Mouse (Mus musculus) urinary bladder, adult 18-20 months (tissue): ENCODE measurements around the gene Styk1.

Experiments used
- DNase-seq, 2 experiments: peaks; one replicate each; pipeline ENCODE4 v3.0.0; 2022; ENCODE audit warnings: low spot score in 2 of 2, mixed read lengths in 2 of 2

The Styk1 gene

DNA sequence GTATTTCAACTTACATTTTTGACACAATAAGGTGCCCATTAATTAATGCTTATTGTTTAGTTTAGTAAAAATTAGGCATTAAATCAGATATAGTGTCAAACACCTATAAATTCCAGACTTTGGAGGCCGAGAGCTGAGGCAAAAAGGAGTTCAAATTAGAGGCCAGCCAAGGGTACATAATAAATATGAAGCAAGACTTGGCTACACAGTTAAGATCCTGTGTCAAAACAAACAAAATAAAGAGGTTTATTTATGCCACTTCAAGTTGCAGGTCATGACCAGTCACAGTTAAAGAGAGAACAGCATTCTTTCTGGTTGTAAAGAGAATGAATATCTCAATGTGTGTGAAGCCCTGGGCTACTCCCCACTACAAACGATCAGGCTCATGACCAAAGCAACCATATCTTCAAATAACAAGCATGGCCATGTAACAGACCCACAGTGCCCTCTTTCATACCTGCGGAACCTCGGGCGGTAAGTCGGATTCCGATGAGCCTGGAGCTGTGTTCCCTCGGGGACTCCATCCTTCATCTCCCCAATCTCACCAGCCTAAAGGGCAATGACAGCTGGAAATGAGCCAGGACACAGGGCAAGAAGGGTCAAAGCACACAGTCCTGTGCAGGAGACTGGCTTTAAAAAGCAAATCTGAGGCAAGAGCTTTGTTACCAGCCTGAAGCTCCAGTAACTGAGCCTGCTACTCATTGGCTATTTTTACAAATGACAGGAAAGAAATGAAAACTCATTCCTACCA lies 16.6 kb upstream of the Styk1 start:
- DNase-seq = no peak

DNA sequence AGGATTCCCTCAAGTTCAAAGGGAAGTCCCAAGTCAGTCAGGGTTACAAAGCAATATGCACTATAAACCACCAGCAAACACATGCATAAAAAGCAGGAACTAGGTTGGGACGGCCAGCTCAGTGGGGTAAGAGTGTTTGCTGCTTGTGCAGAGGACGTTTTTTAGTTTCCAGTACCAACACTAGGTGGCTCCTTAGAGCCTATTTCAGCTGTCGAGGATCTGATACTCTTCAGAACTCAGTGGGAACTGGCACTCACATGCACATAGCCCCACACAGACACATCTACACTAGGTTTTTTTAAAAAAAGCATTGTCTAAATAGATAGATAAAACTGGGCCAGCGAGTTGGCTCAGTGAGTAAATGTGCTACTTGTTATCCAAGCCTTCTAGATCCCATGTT lies 13.7 kb upstream of the Styk1 start:
- DNase-seq = no peak

DNA sequence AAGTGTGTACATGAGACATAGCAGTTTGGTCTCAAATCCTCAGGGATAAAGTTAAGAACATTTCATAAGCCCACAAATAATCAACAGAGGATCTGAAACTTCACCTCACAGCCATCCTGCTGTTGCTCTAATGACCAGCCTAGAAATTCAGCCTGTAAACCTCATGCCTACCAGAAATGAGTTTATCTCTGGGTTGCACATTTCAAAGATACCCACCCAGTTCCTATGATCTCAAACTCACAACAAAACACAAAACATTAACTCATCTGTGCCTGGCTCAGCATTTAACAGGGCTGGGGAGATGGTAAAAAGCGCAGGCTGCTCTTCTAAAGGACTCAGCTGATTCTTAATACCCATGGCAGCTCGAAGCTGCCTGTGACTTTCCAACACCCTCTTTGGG lies 11.0 kb upstream of the Styk1 start:
- DNase-seq = no peak

DNA sequence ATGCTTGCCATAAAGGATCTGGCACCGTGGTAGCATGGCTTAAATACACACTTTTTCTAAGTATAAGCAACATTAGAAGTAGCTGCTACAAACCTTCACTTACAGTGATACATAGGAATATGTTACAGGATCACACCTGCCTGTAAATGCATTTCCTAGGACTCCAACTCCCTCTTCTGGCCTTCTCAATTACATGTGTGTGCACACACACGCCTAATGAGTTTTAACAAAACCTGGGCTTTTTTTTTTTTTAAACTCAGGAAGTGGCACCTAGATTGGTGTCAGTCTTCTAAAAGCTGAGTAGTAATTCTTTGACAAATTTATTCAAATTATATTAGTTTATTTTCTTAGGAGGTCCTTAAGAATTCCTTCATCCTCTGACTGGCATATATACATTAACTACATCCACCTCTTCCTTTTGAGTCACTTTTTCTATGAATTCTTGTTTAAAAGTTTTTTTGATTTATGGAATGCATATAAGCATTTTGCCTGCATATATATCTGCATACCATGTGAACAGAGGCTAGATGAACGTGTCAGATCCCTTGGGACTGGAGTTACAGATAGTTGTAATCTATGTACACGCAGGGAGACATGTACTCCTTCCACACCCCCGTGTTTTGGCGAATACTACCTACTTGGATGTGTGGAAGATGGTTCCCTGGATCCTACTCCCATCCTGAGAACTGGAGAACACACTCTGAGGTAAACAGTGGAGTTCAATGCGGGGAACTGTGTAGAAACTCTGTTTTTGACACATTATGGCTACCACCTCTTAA lies 9.8 kb upstream of the Styk1 start:
- no peak for DNase-seq

DNA sequence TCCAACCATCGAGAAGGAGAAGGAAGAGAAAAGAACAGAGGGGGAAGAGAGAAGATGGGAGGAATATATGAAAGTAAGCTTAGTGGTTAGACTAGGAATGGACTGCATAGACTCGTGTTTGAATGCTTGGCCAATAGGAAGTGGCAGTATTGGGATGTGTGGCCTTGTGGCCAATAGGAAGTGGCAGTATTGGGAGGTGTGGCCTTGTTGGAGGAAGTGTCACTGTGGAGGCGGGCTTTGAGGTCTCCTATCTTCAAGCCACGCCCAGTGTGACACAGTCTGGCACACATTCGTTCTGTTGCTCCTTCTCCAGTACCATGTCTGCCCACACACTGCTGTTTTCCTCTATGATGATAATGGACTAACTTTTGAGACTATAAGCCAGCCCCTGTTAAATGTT lies 7.3 kb upstream of the Styk1 start:
- DNase-seq = no peak

DNA sequence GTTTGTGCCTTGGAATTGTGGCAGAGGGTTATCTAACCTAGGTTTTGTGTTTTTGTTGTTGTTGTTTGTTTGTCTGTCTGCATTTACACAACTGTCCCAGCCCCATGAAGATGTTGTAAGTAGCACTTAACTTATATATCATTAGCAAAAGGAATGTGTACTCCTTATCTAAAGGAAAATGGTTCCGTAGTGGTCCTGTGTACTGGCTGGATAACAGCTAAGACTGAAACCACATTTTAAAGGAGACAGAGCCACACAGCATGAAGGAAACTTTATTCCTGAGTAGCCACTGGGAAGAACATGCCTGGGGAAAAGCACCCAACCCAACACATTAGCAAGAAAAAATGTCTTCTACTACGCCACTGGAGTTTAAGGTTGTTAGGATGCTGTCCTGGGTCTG lies 6.1 kb upstream of the Styk1 start:
- no peak for DNase-seq

DNA sequence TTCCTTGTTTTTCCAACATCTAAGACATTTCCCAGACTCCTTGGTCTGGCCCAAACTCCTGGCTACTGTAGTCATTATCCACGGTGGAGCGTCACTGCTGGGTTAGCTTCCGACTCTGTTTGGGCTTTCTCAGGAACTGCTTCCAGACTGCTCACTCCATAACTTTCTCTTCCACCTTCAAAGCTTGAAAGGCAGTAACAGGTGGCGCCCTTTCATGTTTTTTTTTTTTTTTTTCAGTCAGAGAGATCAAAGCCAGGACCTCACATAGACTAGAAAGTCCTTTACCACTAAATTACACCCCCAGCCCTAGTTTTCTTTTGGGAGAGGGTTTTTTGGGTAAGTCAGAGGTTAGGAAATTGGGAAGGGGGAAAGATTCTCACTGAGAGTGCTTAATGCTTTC lies 1.5 kb upstream of the Styk1 start:
- no peak for DNase-seq

DNA sequence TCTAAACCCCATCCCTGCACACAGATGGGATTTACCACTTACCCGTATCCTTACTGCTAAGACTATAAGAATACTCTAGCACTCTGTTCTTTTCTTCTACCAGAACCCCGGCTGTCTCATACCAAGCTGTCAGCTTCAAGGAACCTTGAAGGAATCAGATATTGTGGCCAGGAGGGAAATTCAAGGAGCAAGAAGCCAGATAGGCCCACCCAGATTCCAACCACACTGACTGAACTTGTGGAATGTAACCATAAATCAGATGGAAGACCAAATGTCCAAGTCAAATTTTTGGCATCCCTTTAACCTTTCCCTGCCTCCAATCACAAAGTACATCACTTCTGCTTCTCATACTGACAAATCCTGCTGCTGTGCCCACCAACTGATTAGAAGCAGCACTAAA lies 6.4 kb downstream of the Styk1 start:
- DNase-seq = no peak

DNA sequence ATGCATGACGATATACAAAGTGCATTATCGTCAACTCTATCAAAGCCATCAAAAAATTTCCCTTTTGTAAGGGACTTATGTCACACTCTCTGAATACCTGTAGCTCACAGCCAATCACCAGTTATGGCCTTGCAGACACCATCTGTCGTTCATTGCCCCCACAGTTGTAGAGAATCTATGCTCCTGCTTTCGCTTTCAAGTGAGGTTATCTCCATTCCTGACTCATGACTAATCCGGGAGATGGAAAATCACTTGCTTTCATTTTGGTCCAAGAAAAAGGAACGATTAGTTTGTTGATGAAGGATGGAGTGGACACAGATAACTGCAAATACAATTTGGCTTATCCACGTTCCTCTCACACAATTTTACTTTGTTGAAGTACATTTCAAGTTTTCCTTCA lies 9.1 kb downstream of the Styk1 start:
- DNase-seq = no peak

DNA sequence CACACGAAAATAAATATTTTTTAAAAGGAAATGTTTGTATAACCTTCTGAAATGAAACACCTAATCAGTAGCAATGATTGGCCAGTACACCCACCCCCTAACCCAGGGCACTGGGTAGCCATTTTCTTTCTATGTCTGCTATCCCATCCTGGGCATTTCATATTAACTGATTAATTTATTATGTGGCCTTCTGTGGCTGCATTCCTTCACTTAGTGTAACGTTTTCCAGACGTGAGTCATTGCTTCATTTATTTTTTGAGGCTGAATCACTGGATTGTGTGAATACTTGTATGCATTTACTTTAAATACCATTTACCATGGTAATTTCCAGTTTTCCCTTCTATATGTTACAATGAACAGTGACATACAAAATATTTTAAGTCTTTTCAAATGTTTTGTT lies 13.3 kb downstream of the Styk1 start:
- DNase-seq = no peak

DNA sequence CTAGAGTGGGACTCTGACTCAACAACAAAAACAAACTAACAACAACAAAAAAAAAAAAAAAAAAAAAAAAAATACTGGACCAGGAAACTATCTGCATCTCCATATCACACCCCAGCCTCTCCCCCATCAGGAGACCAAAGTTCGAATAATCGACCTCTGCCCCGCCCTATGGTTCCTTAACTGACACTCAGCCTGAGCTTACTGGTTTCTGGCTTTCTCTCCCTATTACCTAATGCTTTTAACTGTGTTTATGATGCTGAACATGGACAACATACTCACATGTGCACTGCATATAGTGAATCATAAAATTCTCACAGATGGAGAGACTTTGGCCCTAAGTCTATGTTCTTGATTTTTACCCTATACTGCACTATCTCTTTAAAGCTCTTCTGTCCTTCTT lies 14.1 kb downstream of the Styk1 start:
- no peak for DNase-seq

DNA sequence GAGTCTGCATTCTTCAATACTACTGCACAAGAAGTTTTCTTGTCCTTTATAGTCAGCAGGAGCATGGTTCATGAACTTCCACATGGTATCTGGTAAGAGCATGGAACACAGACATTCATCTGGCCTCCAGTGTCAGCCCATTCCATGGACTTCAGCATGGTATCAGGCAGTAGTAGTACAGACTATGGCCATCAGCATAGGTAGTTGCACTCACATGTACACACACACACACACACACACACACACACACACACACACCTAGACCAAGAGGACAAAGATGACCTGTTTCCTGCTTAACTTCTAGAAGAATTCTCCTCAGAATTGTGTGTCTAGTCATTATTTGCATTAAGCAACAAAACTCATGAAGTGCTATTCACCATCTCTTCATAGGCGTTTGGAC lies 14.6 kb downstream of the Styk1 start:
- no peak for DNase-seq

DNA sequence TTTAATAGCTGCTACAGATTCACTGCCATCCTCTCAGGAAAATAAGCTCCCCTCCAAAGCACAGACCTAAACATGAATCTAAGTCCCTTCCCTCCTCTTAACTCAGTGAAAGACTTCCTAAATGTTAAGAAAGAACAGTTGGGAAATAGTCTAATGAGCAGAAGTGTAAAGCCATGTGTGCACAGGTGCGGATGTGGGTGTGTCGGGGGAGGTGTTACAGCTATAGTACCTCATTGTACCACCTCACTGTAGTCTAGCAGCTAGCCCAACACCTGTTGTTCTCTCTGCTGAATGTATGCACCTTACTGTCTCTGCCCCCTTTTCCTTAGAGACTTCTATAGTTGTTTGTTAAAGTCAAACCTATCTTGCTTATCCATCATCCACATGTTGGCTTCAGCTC lies 26.3 kb downstream of the Styk1 start:
- DNase-seq = no peak

DNA sequence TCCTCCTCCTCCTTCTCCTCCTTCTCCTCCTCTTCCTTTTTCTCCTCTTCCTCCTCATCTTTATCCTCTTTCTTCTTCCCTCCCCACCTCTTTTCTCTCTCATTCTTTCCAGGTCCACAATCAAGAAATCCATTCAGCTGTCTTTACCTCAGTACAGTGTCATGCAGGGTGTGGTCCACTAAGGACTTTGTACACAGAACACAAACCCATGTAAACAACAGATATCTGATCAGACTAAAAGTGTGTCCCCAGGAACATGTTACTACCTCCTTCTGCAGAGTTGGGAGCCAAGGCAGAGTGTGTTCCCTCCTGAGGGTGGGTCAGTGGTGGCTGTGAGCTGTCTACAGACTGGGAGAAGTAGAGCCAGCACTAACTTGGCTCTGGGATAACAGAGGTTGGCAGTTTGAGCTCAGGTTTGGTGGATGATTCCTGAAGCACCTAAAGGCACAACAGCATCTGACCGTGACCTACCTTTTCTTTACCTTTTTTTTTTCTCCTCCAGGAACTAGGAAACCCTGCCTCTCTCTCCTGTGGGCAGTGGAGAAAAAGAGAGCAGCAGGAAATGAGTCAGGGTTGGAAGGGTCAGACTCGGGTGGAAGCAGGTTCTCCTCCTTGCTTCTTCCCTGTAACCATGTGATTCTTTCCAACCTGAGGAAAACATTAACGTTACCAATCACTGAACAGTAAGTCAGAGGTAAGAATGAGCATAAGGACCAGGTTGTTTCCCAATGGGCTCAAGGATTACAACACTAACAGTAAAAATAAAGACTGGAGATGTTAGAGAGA lies 31.4 kb downstream of the Styk1 start:
- DNase-seq = peak; percentile 18 to 26

DNA sequence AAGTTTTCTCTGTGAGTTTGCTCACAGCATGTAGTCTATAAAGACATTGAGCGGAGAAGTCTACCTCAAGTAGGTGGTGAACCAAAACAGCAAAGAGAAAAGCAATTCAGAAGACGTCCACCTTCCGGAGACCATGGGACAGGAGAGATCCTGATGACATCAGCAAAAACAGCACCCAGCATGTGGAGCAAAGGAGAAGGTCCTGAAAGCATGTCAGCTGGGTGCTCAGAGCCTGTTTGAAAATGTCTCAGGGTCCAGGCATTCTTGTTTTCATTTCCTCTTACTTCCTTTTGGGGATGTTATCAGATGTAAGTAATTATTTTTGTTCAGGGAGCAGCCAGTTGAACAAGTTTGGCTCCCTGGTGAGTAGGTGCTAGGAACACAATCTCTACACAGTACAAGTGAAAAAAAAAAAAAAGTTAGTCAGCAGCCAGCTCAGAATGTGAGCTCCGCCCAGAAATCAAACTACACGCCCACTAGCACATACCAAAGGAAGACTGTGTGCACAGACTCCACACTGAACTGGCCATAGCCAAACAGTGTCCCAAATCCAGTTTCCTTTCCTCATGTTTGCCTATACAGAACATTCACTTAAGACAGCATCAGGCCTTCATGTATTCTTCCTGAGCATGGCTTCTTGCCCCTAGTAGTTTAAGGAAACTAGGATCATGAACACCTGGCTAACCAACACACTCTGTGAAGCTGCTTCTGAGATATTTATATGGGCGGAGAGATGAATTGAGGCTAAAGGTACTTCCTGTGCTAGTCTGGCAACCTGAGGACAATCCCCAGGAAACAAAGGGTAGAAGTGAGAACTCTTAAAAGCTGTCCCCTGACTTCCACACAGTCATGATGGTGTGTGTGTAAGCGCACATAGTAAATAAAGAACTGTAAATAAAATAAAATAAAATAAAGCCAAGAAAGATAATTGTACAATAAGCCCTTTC lies 37.0 kb downstream of the Styk1 start:
- peak in 1 of 2 experiments; percentile 43 for DNase-seq

DNA sequence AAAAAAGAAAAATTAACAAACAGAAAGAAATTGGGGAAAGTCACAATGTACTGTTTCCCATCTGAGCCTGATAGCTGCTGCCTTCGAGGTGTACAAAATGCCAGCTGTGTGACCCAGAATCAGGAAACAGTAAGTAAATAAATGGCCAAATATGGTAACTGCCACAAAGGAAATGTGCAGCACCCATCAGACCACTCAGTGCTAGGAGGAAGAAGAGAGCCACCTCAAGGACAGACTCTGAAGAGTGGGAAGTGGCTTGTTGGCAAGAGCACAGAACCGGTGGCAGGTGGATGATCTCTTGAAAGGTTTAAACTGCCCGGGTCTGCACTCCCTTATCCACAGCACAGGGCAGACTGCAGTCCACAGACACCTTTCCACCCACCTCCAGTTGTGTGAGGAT lies 45.4 kb downstream of the Styk1 start:
- DNase-seq = no peak

DNA sequence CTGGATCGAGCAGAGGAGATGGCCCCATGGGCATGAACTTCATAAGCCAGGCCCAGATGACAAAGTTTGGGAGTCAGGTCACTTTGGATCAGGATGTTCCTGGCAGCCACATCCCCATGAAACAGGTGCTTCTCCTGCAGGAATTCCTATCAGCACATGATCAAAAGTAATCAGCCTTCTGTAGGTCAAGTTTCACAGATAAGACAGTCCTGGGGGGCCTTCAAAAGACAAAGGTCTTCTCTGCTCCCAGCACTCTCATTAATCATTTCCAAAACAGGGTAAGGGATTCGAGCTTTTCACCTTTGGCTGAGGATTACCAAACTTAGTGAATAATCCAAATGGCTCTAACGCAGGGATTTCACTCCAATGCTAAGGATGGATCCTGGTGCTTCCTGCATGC lies 48.6 kb downstream of the Styk1 start:
- DNase-seq = no peak

DNA sequence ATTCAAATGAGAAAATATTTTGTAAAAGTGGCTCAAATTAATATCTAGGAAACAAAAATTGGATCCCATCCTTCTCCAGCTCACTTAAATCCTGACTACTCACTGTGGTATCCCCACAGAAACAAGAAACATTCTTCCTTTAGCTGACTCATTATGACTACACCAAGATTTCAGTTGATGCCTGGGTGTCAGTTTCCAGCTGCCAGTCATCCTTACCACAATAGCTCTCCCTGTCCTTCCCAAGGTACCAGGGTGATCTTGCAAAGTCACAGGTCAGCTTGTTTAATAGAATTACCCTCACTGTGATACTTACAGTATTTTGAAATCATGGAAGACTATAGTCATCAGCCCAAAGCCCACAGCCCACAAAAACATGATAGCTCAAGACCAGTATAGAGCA lies 54.9 kb downstream of the Styk1 start:
- DNase-seq = no peak

DNA sequence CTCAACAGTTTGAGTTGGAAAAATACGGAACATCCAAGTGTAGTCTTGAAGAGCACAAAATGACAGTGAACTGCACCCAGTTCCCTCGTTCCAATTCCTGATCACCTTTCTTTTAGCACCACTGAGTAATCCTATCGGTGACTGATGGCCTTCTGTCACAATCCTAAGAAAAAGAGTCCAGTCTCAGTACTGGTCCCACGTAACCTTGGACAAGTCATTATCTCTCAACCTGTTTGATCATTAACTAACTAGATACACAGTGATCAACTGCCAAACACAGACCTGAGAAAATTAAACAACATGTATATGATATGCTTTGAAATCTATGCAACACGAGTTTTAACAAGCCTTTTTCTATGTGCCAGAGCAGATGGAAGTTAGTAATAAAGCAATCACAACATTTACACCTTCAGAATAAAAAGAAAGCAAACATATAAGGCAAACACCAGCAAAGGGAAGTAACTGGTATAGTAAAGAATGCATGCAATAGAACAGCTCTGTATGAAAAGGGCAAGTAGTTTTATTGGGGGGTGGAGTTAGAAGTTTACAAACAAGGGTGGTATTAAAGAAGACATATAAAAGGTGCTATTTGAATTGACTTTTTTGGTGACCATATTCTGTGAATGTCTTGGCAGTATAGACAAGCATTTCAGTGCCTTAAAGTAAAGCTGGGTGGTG lies 58.8 kb downstream of the Styk1 start:
- DNase-seq = no peak

DNA sequence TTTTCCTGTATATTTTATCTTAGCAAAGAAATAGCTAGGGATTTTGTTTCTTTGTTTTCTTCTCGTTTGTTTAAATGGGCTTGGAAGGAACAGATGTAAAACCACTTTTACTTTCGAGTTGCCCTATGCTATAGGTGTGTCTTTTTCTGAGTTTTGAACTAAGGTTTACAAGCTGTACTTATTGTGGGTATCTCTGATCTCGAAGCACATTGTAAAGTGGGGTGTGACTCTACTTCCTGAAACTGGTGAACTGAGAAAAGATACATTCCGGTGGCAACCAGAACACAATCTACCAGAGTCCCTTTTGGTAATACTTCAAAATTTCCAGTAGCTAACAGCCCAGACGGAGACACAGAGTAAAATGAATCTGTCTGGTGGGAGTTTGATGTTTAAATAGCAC lies 59.5 kb downstream of the Styk1 start:
- no peak for DNase-seq
